Mouse (Mus musculus) ES-E14 (cell line): Measurements from ENCODE around the gene Rora. TPM values are rescaled to one million over a fixed set of nuclear protein-coding genes. Genes with fewer than 3 reads are reported as not detected.

ENCODE experiments used
- DNase-seq: peaks from one replicate; pipeline ENCODE4 v3.0.0-alpha.2; 2013; ENCODE audit warnings: low read depth, low spot score
- H3K27ac ChIP-seq: 2 replicates; pipeline ENCODE4 v1.5.1; 2012; ENCODE audit warnings: low read depth, mild to moderate bottlenecking, low read length, moderate library complexity, mixed read lengths; ENCODE audit not compliant: poor library complexity, insufficient read depth, severe bottlenecking
- H3K36me3 ChIP-seq: 2 replicates; pipeline ENCODE4 v1.6.1; 2012; ENCODE audit warnings: mild to moderate bottlenecking, low read length, moderate library complexity, mixed read lengths; ENCODE audit not compliant: control insufficient read depth, poor library complexity, insufficient read depth, severe bottlenecking
- H3K4me1 ChIP-seq, 2 experiments: fragments of 150-350 bp in 1 of 2; sonication (generic) in 1 of 2; 2 replicates each; pipeline ENCODE4 v1.6.1; 2012; ENCODE audit warnings: low read length in 2 of 2, mild to moderate bottlenecking in 1 of 2, mixed read lengths in 1 of 2; ENCODE audit not compliant: control insufficient read depth in 2 of 2, insufficient read depth in 2 of 2, poor library complexity in 1 of 2
- H3K4me3 ChIP-seq, 2 experiments: fragments of 150-350 bp in 1 of 2; sonication (generic) in 1 of 2; 2 replicates each; pipeline ENCODE4 v1.5.1; 2012; ENCODE audit warnings: low read length in 2 of 2, low read depth in 1 of 2, mild to moderate bottlenecking in 1 of 2, mixed read lengths in 1 of 2; ENCODE audit not compliant: insufficient read depth in 1 of 2, poor library complexity in 1 of 2, severe bottlenecking in 1 of 2
- H3K9ac ChIP-seq: 2 replicates; pipeline ENCODE4 v1.6.1; 2012; ENCODE audit warnings: low read depth, mild to moderate bottlenecking, low read length, mixed read lengths; ENCODE audit not compliant: poor library complexity, insufficient read depth, severe bottlenecking
- H3K9me3 ChIP-seq: fragments of 150-350 bp; sonication (generic); 2 replicates; pipeline ENCODE4 v1.6.1; 2012; ENCODE audit warnings: low read depth, mild to moderate bottlenecking, low read length; ENCODE audit not compliant: control insufficient read depth, insufficient read depth
- CHD2 ChIP-seq: IDR thresholded peaks from 2 replicates; pipeline ENCODE4 v1.6.1; 2014; ENCODE audit warnings: mild to moderate bottlenecking, low read depth, low read length, inconsistent platforms
- HCFC1 ChIP-seq: IDR thresholded peaks from 2 replicates; pipeline ENCODE4 v1.6.1; 2012; ENCODE audit warnings: low read length, inconsistent platforms, borderline replicate concordance; ENCODE audit not compliant: insufficient read depth
- MAFK ChIP-seq: IDR thresholded peaks from 2 replicates; pipeline ENCODE4 v1.6.1; 2014; ENCODE audit warnings: mild to moderate bottlenecking, low read depth, low read length, inconsistent platforms; ENCODE audit not compliant: insufficient read depth
- ZC3H11A ChIP-seq: IDR thresholded peaks from 2 replicates; pipeline ENCODE4 v1.6.1; 2012; ENCODE audit warnings: low read depth, mild to moderate bottlenecking, inconsistent platforms, low read length, borderline replicate concordance
- ZNF384 ChIP-seq: IDR thresholded peaks from 2 replicates; pipeline ENCODE4 v1.6.1; 2012; ENCODE audit warnings: low read depth, low read length, inconsistent platforms
- in situ Hi-C, 2 experiments: fragments of 600-800 bp; cut with MboI; formaldehyde crosslinking; loops; one replicate each; pipeline ENCODE4 v1.15.1; 2025; ENCODE audit warnings: low sequenced_read_pairs in 2 of 2, inconsistent platforms in 1 of 2; ENCODE audit not compliant: unreplicated experiment in 2 of 2
- total RNA-seq: library from RNA; depleted of rRNA; stranded (reverse); fragments of 300-350 nt; gene quantifications from 2 replicates; pipeline ENCODE4 v1.2.3, GENCODE M21; 2012

Rora gene
- total RNA-seq, 1 experiment: 2.1 TPM

DNA sequence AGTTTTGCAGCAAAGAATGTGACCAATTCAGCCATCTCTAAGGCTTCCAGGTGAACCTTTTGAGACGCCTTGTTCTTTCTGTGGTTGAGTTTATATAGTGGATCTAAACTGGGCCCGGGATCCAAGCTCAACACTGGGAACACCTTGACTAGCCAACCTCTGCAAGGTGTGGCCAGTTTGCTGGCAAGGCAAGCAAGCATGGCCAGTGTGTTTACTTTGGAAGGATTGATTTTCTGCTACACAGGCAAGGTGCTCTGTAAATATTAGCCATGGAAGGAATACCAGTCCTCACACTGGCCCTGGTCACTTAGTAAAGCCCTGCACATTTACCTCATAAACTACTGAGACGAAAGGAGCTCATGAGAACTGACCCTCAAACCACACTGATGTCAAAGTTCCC, 172.3 kb downstream of the Rora start:
- in situ Hi-C loops: no loop called here
- no peak for TF ChIP-seq HCFC1
- no peak for TF ChIP-seq CHD2
- no peak for TF ChIP-seq ZC3H11A
- no peak for TF ChIP-seq MAFK
- TF ChIP-seq ZNF384: no peak
- no peaks in the 10 kb centered on the region for H3K36me3 ChIP-seq

DNA sequence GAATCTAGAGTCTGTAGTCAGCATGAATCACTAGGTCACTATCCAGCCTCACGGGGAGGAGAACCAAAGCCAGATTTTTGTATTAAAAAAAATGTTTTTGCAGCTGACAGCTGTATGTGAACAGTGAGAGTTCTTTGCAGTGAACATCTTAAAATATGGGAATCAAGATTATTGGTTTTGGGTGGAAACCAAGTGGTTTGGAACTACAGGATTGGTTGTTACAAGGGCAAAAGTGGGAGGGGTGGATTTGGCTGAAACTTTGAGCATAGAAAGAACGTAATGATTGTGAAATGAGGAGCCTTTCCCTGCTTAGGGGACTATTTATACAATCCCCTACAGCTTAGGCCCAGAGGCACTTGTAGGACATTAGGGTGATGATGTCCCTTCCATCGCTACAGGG, 173.9 kb downstream of the Rora start:
- in situ Hi-C loops: no loop called here
- no peaks in the 10 kb centered on the region for H3K9me3 ChIP-seq
- no peak for DNase-seq
- no peak overlapping the region for H3K9ac ChIP-seq
- no peak overlapping the region for H3K4me3 ChIP-seq
- no peak overlapping the region for H3K27ac ChIP-seq
- H3K36me3 ChIP-seq: no peaks in the 10 kb centered on the region
- TF ChIP-seq ZNF384: no peak
- no peak for TF ChIP-seq CHD2
- no peak for TF ChIP-seq ZC3H11A
- TF ChIP-seq MAFK: no peak
- no peak for TF ChIP-seq HCFC1
- no peaks in the 10 kb centered on the region for H3K4me1 ChIP-seq

More for the DNA sequence above, 172.3 kb downstream of the Rora start:
- no peaks in the 10 kb centered on the region for H3K9me3 ChIP-seq
- H3K4me3 ChIP-seq: no peak overlapping the region
- no peak for DNase-seq
- no peak overlapping the region for H3K27ac ChIP-seq
- no peak overlapping the region for H3K9ac ChIP-seq
- no peaks in the 10 kb centered on the region for H3K4me1 ChIP-seq

DNA sequence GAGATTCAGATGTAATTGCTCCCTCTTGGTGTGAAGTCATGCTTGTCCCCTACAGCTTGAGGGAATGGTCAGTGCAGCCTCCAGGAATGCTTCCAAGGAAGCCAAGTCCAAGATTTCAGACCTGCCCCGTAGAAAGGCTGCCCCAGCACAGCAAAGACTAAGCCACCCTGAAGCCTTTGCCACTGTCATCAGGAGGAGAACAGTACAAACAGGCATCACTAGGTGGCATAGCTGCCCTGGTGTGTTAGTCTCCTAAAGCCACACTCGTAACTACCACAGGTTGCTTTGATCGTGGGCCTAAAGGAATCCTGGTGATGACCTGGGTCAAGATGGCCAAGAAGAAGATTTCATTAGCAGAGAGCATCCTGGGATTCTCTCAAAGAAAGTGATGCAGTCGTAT, 176.3 kb downstream of the Rora start:
- no peaks in the 10 kb centered on the region for H3K4me1 ChIP-seq
- no peaks in the 10 kb centered on the region for H3K36me3 ChIP-seq
- no peak overlapping the region for H3K27ac ChIP-seq
- in situ Hi-C loops: no loop called here
- DNase-seq: no peak
- no peak overlapping the region for H3K4me3 ChIP-seq
- H3K9me3 ChIP-seq: no peaks in the 10 kb centered on the region
- no peak for TF ChIP-seq ZC3H11A
- TF ChIP-seq HCFC1: no peak
- no peak for TF ChIP-seq CHD2
- no peak for TF ChIP-seq MAFK
- no peak for TF ChIP-seq ZNF384
- no peak overlapping the region for H3K9ac ChIP-seq

DNA sequence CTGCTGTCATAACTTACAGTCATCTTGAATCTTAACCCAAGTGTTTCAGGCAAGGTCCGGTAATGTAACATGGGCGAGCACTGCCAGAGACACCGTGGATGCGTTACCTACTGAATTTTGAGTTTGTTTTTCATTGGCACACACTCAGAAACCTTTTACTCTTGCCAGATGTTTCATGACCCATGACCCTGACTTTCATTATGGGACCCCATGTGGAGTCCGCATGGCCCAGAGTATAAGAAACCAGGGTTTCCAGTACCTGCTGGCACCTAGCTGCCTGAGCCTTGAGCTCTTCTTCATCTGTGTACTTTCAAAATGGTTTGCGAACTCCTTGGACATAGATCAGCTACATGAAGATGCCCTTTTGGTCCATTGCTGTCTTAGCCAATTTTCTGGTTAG, 179.7 kb downstream of the Rora start:
- no peak overlapping the region for H3K27ac ChIP-seq
- TF ChIP-seq HCFC1: no peak
- no peak for TF ChIP-seq CHD2
- no peak for TF ChIP-seq ZC3H11A
- TF ChIP-seq MAFK: no peak
- TF ChIP-seq ZNF384: no peak
- DNase-seq: no peak
- no peak overlapping the region for H3K4me3 ChIP-seq
- no peaks in the 10 kb centered on the region for H3K9me3 ChIP-seq
- in situ Hi-C loops: no loop called here
- H3K4me1 ChIP-seq: no peaks in the 10 kb centered on the region
- H3K36me3 ChIP-seq: no peaks in the 10 kb centered on the region
- H3K9ac ChIP-seq: no peak overlapping the region

DNA sequence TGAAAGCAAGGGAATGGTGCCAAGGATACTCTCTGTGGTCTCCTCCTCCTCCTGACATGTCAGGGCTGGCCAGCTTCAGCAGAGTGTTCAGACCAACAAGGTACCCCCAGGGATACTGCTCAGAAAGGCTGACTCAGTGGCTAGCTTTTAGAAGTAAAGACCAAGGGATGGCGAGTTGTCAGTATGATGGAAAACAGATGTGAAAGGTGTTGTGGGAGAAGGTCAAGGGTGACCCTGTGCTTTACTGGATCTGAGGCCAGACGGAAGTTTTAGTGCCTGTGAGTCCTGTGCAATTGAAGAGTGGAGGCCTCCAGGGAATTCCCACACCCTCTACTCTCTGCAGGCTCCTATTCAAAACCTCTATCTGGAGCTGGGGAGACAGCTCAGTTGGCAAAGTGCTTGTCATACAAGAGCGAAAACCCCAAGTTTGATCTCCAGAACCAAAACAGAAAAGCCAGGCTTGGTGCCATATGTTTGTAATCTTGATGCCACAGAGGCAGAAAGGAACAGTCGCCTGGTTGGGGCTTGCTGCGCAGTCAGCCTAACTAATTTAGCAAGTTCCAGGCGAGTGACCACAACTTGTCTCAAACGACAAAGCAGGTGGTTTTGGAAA, 181.6 kb downstream of the Rora start:
- Histone ChIP-seq H3K4me1 (no peaks in the 10 kb centered on the region), H3K27ac (no peak overlapping the region), H3K36me3 (no peaks in the 10 kb centered on the region), H3K9ac (no peak overlapping the region), H3K4me3 (no peak overlapping the region), H3K9me3 (no peaks in the 10 kb centered on the region)
- in situ Hi-C loops: no loop called here
- TF ChIP-seq MAFK: no peak
- TF ChIP-seq ZC3H11A: no peak
- no peak for TF ChIP-seq ZNF384
- no peak for TF ChIP-seq HCFC1
- no peak for TF ChIP-seq CHD2
- no peak for DNase-seq
